Mouse (Mus musculus) heart, adult 2 months (tissue): ENCODE data around the gene Thsd4. TPM values are rescaled to one million over a fixed set of nuclear protein-coding genes. Genes with fewer than 3 reads are reported as not detected.

Experiments
- DNase-seq, 2 experiments: peaks; one replicate each; pipeline ENCODE4 v3.0.0; 2021
- H3K27ac ChIP-seq: fragments of 200-600 bp; 2 replicates; pipeline ENCODE4 v1.8.1; 2022
- H3K27me3 ChIP-seq: fragments of 200-500 bp; 2 replicates; pipeline ENCODE4 v1.6.1; 2012; ENCODE audit warnings: mild to moderate bottlenecking, low read length, inconsistent platforms, mixed read lengths; ENCODE audit not compliant: control insufficient read depth, insufficient read depth
- H3K36me3 ChIP-seq: fragments of 200-500 bp; 2 replicates; pipeline ENCODE4 v1.6.1; 2012; ENCODE audit warnings: low read length, inconsistent platforms; ENCODE audit not compliant: control insufficient read depth, insufficient read depth
- H3K4me1 ChIP-seq: fragments of 200-500 bp; 2 replicates; pipeline ENCODE4 v1.6.1; 2011; ENCODE audit warnings: low read length; ENCODE audit not compliant: control insufficient read depth, insufficient read depth
- H3K4me3 ChIP-seq: fragments of 200-600 bp; 2 replicates; pipeline ENCODE4 v1.8.1; 2022
- H3K79me2 ChIP-seq: fragments of 200-500 bp; replicated peaks from 2 replicates; pipeline ENCODE4 v1.6.1; 2012; ENCODE audit warnings: mild to moderate bottlenecking, inconsistent platforms, low read length, moderate library complexity, mixed read lengths; ENCODE audit not compliant: control insufficient read depth, insufficient read depth
- H3K9ac ChIP-seq: fragments of 200-500 bp; 2 replicates; pipeline ENCODE4 v1.6.1; 2012; ENCODE audit warnings: low read depth, mild to moderate bottlenecking, control low read depth, inconsistent platforms, low read length, mixed read lengths
- CTCF ChIP-seq: fragments of 200-600 bp; IDR thresholded peaks from 2 replicates; pipeline ENCODE4 v1.8.1; 2022; ENCODE audit warnings: antibody characterized with exemption, mild to moderate bottlenecking, moderate library complexity
- EP300 ChIP-seq: fragments of 200-500 bp; IDR thresholded peaks from 2 replicates; pipeline ENCODE4 v1.6.1; 2011; ENCODE audit warnings: low read depth, low read length, control low read depth; ENCODE audit not compliant: insufficient read depth
- POLR2A ChIP-seq: fragments of 200-500 bp; IDR thresholded peaks from 2 replicates; pipeline ENCODE4 v1.6.1; 2011; ENCODE audit warnings: mild to moderate bottlenecking, low read depth, low read length, control low read depth; ENCODE audit not compliant: insufficient read depth
- WGBS: fragments of 180-500 bp; shearing (Covaris S2); methylation state at CpG from one replicate; pipeline ENCODE4 v1.1.7; 2018; 5-methylcytosine and 5-hydroxymethylcytosine counted together
- intact Hi-C: fragments of 180-260 bp; cut with DNase I; formaldehyde crosslinking; loops from one replicate; pipeline ENCODE4 v1.15.1; 2025
- polyA plus RNA-seq: library from polyadenylated mRNA; depleted of rRNA; stranded (reverse); fragments of >200 nt; gene quantifications from 2 replicates; pipeline ENCODE4 v1.2.3, GENCODE M21; 2012
- total RNA-seq, 2 experiments: library from RNA; stranded (reverse); gene quantifications; 2 replicates each; pipeline ENCODE4 v1.2.3; 2021

Thsd4 gene
- total and polyA plus RNA-seq, 3 experiments, result 3.5 to 5.2 (median 4.3) TPM

DNA sequence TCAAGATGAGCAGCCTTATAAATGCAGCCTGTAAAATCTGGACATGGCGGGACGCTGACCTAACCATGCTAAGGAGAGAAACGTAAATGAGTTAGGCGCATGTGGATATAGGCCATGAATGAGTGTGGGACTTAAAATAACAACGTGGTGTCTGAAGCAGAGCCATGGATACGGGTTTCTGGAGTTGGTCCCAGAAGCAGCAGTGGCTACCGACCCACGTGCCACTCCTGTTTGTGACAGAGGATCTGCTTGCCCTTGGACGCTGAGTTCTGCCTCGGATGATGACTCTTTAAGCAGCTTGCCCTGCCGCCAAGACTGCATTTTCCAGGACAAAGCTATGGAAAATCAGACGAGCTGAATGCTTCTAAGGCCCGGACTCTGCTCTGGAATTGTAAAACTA lies 262.2 kb downstream of the Thsd4 start:
- intact Hi-C loops, result no loop called here
- peak overlapping the region; percentile 33; the same call in 1 of the 2 replicates for H3K27ac ChIP-seq
- H3K36me3 ChIP-seq, result no peaks in the 10 kb centered on the region
- H3K4me1 ChIP-seq, result peaks cover 2% of the 10 kb centered on the region
- TF ChIP-seq EP300 (0 out of 2 replicates have a peak, but pooled peaks have one; percentile 31), CTCF (no peak)
- DNase-seq, result peak in 1 of 2 experiments; percentile 48
- H3K4me3 ChIP-seq, result no peak overlapping the region
- no peaks in the 10 kb centered on the region for H3K79me2 ChIP-seq
- H3K27me3 ChIP-seq, result no peaks in the 10 kb centered on the region
- 49% methylated on average over 13 of the region's 13 CpGs for WGBS
- no peak overlapping the region for H3K9ac ChIP-seq

DNA sequence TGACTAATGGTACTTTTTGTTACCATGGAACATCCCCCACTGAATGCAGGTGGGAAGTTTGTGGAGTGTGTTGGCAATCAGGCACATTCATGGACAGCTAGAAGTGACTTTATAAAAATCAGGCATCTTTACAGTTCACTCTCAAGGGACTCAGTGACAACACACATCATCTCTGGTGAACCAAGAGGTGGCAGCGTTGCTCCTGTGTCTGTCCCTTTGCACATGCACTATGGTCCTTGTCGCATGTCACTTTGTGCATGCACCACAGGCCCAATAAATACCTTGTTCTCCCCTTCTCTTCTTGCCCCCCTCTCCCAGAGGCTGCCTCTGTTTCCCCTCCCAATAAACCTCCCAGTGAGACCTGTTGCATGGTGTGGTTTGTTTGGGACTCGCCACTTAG lies 270.1 kb downstream of the Thsd4 start:
- Histone ChIP-seq H3K36me3 (no peaks in the 10 kb centered on the region), H3K27ac (no peak overlapping the region), H3K4me3 (no peak overlapping the region), H3K9ac (no peak overlapping the region), H3K79me2 (no peaks in the 10 kb centered on the region; the same call in 1 of the 2 replicates), H3K4me1 (no peaks in the 10 kb centered on the region), H3K27me3 (no peaks in the 10 kb centered on the region)
- TF ChIP-seq POLR2A (no peak), EP300 (no peak), CTCF (peak; percentile 67)
- WGBS, result 67% methylated on average over 3 of the region's 3 CpGs
- DNase-seq, result no peak
- intact Hi-C loops, result no loop called here

DNA sequence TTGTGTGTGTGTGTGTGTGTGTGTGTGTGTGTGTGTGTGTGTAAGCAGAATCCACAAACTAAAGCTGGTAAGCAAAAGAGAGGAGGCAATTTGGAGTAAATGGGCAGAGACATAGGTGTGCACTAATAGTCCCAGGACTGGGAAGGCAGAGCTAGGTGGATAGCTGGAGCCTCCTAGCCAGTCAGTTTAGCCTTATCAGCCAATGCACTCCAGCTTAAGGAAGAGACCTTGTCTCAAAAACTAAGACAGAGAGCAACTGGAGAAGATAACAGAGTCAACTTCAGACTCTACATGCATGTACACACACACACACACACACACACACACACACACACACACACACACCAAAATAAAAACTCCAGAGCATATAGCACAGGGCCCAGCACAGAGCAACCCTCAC lies 271.4 kb downstream of the Thsd4 start:
- no peaks in the 10 kb centered on the region for H3K36me3 ChIP-seq
- H3K4me1 ChIP-seq, result no peaks in the 10 kb centered on the region
- intact Hi-C loops, result no loop called here
- no peak overlapping the region for H3K9ac ChIP-seq
- no peak for DNase-seq
- TF ChIP-seq POLR2A, result no peak
- TF ChIP-seq EP300, result no peak
- TF ChIP-seq CTCF, result no peak
- H3K4me3 ChIP-seq, result no peak overlapping the region
- H3K79me2 ChIP-seq, result no peaks in the 10 kb centered on the region; the same call in 1 of the 2 replicates
- no peaks in the 10 kb centered on the region for H3K27me3 ChIP-seq
- no peak overlapping the region for H3K27ac ChIP-seq

DNA sequence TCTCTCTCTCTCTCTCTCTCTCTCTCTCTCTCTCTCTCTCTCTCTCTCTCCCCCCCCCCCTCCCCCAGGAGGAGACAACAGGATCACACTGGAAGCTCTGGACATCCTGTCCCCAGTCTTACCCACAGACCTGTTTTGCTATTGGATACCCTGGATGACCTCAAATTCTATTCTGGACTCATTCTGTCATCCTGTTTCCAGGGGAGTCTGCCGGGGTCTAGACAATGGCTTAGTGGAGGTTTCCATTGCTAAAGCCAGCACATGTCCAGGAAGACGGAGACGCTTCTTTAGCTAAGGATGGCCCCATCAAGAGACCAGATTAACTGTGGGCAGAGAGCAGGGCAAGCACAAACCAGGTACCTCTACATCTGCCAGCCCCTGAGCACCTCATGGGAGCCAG lies 273.8 kb downstream of the Thsd4 start:
- Histone ChIP-seq H3K4me1 (no peaks in the 10 kb centered on the region), H3K27ac (no peak overlapping the region), H3K9ac (no peak overlapping the region), H3K79me2 (no peaks in the 10 kb centered on the region), H3K36me3 (no peaks in the 10 kb centered on the region), H3K27me3 (no peaks in the 10 kb centered on the region), H3K4me3 (no peak overlapping the region)
- intact Hi-C loops, result no loop called here
- WGBS, result 36% methylated on average over 3 of the region's 3 CpGs
- TF ChIP-seq CTCF (no peak), POLR2A (no peak), EP300 (no peak)
- DNase-seq, result no peak

DNA sequence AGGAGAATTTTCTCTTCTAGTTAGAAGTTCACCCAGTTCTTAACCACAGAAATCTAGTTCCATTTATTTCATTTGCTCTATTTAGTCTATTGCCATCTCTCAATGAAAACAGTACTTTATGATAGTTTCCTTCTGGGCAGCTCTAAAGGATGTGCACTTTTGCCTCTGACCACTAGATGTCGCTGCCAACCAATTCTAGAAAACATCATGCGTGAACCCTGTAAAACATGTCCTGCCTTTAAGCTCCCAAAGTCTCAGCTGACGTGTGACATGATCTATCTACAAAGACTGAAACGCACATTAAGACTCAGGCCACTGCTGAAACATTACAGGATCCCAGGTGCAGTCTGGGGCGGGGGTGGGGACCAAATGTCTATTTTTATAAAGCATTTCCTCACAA lies 276.9 kb downstream of the Thsd4 start:
- H3K27ac ChIP-seq, result no peak overlapping the region
- no peak overlapping the region for H3K4me3 ChIP-seq
- WGBS, result 5% methylated on average over 5 of the region's 5 CpGs
- intact Hi-C loops, result loop anchor here (1.0 to 2.0 kb wide), 5 partner anchors 31 to 500 kb away; partner anchors contain the start of gene Thsd4
- H3K9ac ChIP-seq, result no peak overlapping the region
- TF ChIP-seq CTCF (peak; percentile 93), POLR2A (no peak), EP300 (0 out of 2 replicates have a peak, but pooled peaks have one; percentile 25)
- H3K36me3 ChIP-seq, result no peaks in the 10 kb centered on the region
- peak; percentile 52 to 73 for DNase-seq
- H3K79me2 ChIP-seq, result no peaks in the 10 kb centered on the region
- H3K27me3 ChIP-seq, result no peaks in the 10 kb centered on the region
- H3K4me1 ChIP-seq, result no peaks in the 10 kb centered on the region

DNA sequence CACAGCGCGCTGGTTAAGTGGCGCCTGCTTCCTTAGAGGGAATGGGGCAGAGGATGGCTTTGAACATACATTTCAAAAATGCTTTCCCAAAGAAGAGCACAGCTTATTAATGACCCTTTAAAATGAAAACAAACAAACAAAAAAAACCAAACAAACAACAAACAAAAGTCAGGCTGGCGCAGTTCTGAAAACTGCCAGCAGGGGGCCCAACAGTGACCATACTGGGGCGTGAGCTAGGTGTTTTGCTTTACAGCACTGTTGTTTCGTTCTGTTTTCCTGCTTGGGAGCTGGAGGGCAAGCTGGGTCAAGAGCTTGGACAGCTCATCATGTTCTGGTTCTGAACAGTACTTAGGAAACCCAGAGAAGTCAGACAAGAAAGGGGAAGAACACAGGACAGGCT lies 278.3 kb downstream of the Thsd4 start:
- peak in 1 of 2 experiments; percentile 35 for DNase-seq
- intact Hi-C loops, result no loop called here
- TF ChIP-seq CTCF, result peak; percentile 92
- no peak for TF ChIP-seq POLR2A
- no peak for TF ChIP-seq EP300
- Histone ChIP-seq H3K27me3 (no peaks in the 10 kb centered on the region), H3K27ac (no peak overlapping the region), H3K9ac (no peak overlapping the region), H3K36me3 (no peaks in the 10 kb centered on the region), H3K4me1 (no peaks in the 10 kb centered on the region), H3K4me3 (no peak overlapping the region), H3K79me2 (no peaks in the 10 kb centered on the region)
- 66% methylated on average over 6 of the region's 6 CpGs for WGBS
